Mouse (Mus musculus): ENCODE measurements around the gene Atp5g3.
"Not testable (repeated sequence)": the region's sequence is repeated elsewhere in the genome, so short reads cannot be mapped to it uniquely, and the experiment has no call there.

Gene Atp5g3

GRCm38 (mm10) chr2:73911175-73911700 is at the start of gene Atp5g3:
TSS of gene Atp5g3 (minus strand) at chr2:73911326.
- DNase-seq (ENCODE audit: low read depth, low spot score), result peak; percentile 95

- no peak for DNase-seq (ENCODE audit: low read depth, low spot score)
These were observed 47.2 kb upstream of the Atp5g3 start for GRCm38 (mm10) chr2:73958342-73958741.

GRCm38 (mm10) chr2:73953612-73954011 is 42.5 kb upstream of the Atp5g3 start:
- DNase-seq (ENCODE audit: low read depth, low spot score), result no peak

GRCm38 (mm10) chr2:73952597-73953219 is 41.6 kb upstream of the Atp5g3 start:
- no peak for DNase-seq (ENCODE audit: low read depth, low spot score)

GRCm38 (mm10) chr2:73947360-73947759 is 36.2 kb upstream of the Atp5g3 start:
- DNase-seq (ENCODE audit: low read depth, low spot score), result no peak

GRCm38 (mm10) chr2:73943735-73944134 is 32.6 kb upstream of the Atp5g3 start:
- DNase-seq (ENCODE audit: low read depth, low spot score), result peak; percentile 54

GRCm38 (mm10) chr2:73942844-73943243 is 31.7 kb upstream of the Atp5g3 start:
- DNase-seq (ENCODE audit: low read depth, low spot score), result no peak

GRCm38 (mm10) chr2:73941281-73941680 is 30.2 kb upstream of the Atp5g3 start:
- no peak for DNase-seq (ENCODE audit: low read depth, low spot score)

GRCm38 (mm10) chr2:73940471-73940870 is 29.3 kb upstream of the Atp5g3 start:
- no peak for DNase-seq (ENCODE audit: low read depth, low spot score)

- DNase-seq (ENCODE audit: low read depth, low spot score), result no peak
These were observed 27.8 kb upstream of the Atp5g3 start for GRCm38 (mm10) chr2:73938896-73939295.

GRCm38 (mm10) chr2:73932676-73933313 is 21.7 kb upstream of the Atp5g3 start:
- no peak for DNase-seq (ENCODE audit: low read depth, low spot score)

- DNase-seq (ENCODE audit: low read depth, low spot score), result no peak
These were observed 16.6 kb upstream of the Atp5g3 start for GRCm38 (mm10) chr2:73927711-73928110.

GRCm38 (mm10) chr2:73925539-73925938 is 14.4 kb upstream of the Atp5g3 start:
- no peak for DNase-seq (ENCODE audit: low read depth, low spot score)

- peak; percentile 63 for DNase-seq (ENCODE audit: low read depth, low spot score)
These were observed 14.0 kb upstream of the Atp5g3 start for GRCm38 (mm10) chr2:73925089-73925488.

- no peak for DNase-seq (ENCODE audit: low read depth, low spot score)
These were observed 8.5 kb upstream of the Atp5g3 start for GRCm38 (mm10) chr2:73919642-73920041.

GRCm38 (mm10) chr2:73912264-73912663 is 1.1 kb upstream of the Atp5g3 start:
- DNase-seq (ENCODE audit: low read depth, low spot score), result no peak

GRCm38 (mm10) chr2:73910571-73911174 is 453 bp downstream of the Atp5g3 start:
- peak; percentile 54 for DNase-seq (ENCODE audit: low read depth, low spot score)

GRCm38 (mm10) chr2:73909116-73909515 is 2.0 kb downstream of the Atp5g3 start:
- DNase-seq (ENCODE audit: low read depth, low spot score), result no peak

- peak; percentile 61 for DNase-seq (ENCODE audit: low read depth, low spot score)
These were observed 6.4 kb downstream of the Atp5g3 start for GRCm38 (mm10) chr2:73904679-73905078.

- peak; percentile 72 for DNase-seq (ENCODE audit: low read depth, low spot score)
These were observed 7.6 kb downstream of the Atp5g3 start for GRCm38 (mm10) chr2:73903536-73903935.

- not testable (repeated sequence) for DNase-seq (ENCODE audit: low read depth, low spot score)
These were observed 8.8 kb downstream of the Atp5g3 start for GRCm38 (mm10) chr2:73902328-73902727.

GRCm38 (mm10) chr2:73901169-73901568 is 10.0 kb downstream of the Atp5g3 start:
- DNase-seq (ENCODE audit: low read depth, low spot score), result no peak

GRCm38 (mm10) chr2:73900364-73900763 is 10.8 kb downstream of the Atp5g3 start:
- no peak for DNase-seq (ENCODE audit: low read depth, low spot score)
